Mouse (Mus musculus): ENCODE measurements around the gene Rps27a.

GRCm38 (mm10) chr11:29549425-29549778 lies 1.5 kb upstream of the Rps27a start:
- no peak for TF ChIP-seq CTCF (IDR thresholded peaks at IDR 0.05; ENCODE audit: borderline replicate concordance, insufficient read depth, low read depth, low read length)
- TF ChIP-seq POLR2A (IDR thresholded peaks at IDR 0.05; ENCODE audit: borderline replicate concordance, insufficient read depth, low read length): no peak

All from cerebellum, adult 2 months (tissue).